Mouse (Mus musculus) thymus, postnatal 25 days (tissue): Measurements from ENCODE around the gene Lasp1.

Source experiments
- DNase-seq: peaks from one replicate; pipeline ENCODE4 v3.0.0; 2022

Gene Lasp1

DNA sequence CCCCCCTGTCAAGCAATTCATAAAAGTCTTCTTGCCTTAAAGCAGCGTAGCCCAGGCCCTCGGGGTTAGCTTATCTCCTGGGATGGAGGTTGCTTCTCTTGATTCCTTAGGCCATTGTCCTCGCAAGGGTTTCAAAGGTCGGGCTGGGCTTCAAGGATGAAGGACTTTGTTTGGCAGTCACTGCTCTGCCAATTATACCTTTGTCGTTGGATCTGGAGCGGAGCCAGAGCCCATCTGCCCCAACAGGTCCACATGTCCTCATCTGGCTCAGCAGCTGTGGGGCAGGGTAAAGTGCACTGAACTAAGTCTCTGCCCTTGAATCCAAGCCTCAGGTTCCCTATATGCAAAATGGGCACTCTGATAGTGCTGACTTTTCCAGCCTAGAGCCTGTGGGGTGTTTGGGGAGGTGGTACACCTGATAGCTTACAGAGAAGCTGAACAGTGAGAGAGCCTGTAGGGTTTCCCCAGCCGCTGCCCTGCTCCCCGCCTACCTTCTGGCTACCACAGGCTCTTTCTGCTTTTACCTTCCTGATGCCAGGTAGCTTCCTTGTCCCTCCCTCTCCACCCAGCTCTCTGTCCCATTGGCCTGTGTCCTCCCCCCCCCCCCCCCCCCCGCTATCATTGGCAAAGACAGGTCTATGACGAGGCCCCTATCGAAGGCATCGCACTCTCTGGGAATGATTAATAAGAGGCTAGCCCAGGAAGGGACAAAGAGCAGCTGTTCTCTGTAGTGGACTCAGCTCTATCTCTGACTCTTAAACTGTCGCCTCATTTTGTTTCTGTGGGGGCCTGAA lies 13.0 kb downstream of the Lasp1 start:
- DNase-seq: no peak

DNA sequence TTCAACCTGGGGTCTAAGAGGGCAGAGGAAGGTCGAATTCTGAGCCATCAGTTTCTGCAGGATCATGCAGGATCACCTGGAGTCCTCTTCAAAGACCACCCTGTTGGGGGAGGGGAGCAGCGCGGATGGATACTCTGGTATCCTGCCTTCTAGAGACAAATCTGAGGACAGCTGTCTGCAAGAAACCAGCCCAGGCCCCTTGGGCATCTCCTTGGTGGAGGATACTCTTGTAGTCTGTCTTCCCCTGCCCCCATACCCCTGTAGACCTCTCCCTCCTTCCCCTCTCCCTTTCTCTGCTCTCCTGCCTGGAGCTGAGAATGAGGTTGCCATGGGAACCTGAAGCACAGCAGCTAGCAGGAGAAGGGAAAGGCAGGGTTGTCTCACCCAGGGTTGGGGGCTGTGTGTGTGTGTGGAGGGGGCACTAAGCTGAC lies 13.7 kb downstream of the Lasp1 start:
- no peak for DNase-seq

DNA sequence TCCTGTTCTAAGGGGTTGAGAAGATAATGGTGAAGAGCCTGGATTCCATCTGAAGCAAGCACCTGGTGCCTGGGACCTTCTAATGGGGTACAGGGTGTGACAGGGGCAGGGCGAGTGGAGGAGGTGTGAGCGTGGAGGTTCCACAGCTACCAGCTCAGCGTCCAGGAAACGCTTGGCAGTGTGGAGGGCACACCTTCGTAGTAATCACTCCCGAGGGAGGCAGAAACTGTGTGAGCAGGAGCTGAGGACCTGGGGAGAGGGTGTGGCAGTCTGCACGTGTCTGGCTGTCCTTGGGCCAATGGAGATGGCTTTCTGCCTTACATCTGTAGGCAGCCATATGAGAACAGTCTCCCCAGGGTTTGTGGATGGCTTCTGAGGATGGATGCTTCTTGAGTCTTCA lies 14.3 kb downstream of the Lasp1 start:
- no peak for DNase-seq

DNA sequence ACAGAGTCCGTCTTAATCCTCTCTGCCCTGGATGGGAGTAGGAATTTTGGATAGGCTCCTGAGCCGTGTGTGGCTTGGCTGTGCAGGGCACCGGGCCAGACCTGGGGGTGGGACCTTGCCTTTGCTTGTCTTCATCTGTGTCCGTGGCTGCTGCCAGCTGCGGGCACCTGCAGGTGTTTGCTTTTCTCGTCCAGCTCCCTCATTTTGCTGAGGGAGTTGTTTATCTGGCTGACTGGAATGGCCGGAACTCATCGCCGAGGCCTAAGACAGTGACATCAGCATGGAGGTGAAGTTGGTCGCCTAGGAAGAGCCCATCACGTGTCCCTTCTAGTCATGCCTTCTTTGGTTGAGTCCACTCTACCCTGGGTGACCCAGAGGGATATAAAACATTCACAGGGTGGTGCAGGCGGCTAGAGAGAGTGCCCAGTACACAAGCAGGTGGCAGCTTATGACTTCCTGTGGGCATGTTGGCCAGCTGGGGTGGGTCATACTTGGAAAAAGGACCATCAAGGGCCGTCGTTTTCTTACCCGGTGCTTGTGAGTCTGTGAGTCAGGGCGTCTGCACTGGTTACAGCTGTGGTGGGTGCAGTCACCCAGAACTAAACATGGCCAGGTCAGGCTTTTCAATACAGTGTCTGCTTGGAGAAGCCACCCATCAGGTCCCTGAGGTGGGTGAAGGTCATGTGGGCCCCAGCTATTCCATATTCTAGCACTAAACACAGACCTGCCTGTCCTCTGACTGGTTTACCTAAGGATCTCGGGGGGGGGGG lies 15.1 kb downstream of the Lasp1 start:
- DNase-seq: no peak

DNA sequence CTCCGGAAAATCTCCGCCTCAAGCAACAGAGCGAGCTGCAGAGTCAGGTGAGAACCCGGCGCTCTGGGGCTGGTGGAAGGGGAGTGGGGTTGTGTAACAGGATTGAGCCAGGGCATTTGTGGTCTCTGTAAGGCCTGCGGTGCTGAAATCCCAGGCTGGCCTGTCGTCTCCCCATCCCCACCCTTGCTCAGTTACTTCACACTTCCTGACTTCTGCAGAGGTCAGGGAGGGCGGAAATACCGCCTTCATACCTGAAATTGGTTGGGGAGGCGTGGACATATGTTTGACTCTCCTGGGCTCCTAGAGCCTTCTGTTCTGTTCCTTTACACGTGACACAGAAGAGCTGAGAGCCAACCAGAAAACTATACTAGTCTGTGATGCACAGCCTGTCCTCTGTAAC lies 16.9 kb downstream of the Lasp1 start:
- DNase-seq: no peak

DNA sequence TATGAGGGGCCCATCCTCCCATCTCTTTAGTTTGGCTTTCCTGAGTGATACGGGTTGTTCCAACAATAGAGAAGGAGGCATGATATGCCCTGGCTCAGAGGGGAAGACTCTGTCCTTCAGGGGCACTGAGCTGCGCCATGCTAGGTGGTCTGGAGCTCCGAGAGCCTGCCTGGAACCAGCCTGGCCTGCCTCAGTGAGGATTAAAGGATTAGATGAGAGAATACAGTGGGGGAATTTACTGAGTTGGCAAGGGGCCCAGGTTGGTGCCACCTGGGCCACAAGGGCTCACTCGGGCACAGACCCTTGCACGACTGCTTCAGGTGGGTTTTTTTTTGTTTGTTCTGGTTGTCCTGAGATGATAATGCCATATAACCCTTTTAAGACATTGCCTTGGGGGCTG lies 17.4 kb downstream of the Lasp1 start:
- no peak for DNase-seq

DNA sequence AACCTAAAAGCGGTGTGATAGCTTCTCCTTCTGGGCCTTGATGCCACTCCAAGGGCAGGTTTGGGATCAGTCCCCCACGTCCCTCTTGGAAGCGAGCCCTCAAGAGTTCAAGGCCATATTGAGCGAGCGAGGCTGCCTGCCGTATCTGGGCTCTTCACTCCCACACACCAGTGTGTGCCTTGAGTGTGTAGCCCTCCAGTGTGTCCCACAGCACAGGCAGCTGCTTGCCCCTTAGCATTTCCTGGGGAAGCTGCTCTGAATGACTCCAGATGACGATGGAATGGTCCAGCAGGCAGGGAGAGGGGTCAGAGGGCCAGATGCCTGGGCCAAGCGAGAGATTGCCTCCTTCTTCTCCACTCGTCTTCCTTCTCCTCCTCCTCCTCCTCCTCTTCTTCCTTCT lies 18.1 kb downstream of the Lasp1 start:
- DNase-seq: no peak

DNA sequence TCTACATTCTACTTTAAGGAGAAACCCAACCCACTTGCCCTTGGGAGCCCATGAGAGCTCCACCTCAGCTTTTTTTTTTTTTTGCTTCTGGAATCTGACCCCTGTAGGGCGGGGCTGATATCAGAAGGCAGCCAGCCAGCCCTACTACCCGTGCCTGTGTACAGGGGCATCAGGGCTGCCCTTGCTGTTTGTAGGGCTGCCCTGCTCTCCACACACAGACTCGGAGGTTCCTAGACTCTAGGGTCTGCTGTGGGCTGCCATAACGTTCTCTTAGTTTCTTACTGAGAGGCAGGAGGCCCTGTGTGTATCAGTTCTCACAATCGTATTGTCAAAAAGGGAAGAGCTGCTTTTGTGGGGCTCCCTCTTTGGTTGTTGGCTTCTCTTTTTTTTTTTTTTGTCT lies 18.6 kb downstream of the Lasp1 start:
- no peak for DNase-seq

DNA sequence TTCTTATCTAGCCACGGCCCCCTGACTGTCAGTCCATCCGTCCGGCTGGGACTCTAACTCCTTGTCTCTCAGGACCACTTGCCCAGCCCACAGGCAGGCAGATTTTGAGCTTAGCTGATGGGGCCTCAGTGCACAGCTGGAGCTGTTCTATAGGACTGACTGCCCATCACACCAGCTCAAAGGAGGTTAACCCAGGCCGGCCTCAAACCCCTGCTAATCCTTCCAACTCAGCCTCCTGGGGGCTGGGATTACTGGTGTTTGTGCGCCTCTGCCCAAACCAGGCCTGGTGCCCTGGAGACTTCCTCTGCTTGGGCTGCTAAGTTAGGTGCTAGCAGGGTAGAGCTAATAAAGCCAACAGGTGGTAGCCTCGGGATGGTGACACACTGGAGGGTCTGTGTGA lies 19.2 kb downstream of the Lasp1 start:
- DNase-seq: no peak

DNA sequence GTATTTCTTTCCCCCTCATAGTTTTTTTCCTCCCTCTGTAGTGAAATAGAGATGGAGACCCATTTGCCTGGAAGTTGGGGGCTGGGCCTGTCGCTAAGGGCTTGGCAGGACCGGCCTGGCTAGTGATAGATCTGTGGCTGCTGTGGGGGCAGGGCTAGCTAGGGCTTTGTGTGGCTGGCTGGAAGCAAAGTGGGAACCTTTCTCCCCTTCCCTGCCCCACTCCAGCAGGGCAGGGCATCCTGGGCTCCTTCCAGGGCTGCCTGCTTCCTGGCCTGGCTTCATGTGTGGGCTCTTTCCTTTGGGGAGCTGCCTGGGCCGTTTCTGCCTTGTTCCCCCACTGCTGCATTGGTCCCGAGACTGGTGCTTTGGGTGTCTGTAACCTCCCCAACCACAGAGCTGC lies 19.8 kb downstream of the Lasp1 start:
- no peak for DNase-seq

DNA sequence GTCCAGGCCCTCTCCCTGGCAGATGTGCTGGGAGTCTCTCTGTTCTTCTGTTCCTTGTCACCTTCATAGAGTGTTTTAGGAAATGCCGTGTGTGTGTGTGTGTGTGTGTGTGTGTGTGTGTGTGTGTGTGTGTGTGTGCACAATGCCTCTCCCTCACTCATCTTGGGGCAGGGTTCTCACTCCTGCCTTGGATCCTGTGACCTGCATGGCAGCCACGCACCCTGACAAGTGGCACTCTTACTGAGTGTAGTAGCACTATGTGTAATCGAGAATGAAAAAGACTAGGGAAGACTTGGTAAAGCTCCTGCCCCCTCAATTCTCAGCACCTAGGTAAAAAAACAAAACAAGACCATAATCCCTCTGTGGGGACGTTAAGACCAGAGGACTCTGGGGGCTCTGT lies 20.3 kb downstream of the Lasp1 start:
- no peak for DNase-seq

DNA sequence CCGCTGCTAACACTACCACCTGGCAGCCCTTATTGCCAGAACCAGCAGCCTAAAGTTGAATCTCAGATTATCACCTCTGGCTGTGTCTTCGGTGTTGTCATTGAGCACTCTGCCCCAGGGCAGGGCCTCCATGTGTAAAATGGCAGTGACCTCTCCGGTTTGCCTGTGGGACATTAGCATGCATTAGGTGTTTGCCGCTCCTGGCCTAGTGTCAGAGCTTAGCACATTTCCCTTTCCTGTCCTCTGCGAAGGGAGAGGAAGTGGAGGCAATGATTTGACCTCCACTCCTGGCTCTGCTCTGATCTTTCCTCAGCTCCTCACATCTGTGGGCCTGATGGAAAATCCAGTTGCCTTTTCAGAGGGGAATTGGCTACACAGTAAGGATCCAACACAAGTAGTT lies 21.1 kb downstream of the Lasp1 start:
- no peak for DNase-seq

DNA sequence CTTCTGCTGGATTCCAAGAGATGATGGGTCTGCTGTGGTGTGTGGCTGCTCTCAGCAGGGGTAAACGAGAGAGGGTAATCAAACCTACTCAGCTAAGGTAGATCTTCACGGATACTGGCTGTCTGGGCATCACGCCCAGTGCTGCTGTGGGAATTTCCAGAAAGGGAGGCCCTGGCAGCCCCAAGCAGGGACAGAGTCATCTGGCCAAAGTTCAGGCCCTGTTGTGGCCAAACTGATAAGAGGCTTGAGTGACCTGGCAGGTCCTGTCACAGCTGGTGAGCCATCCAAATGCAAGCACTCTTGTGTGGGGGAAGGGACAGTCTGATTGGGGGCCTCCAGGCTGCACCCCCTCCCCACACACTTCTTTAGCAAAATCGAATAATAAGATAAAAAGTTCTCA lies 22.0 kb downstream of the Lasp1 start:
- DNase-seq: no peak

DNA sequence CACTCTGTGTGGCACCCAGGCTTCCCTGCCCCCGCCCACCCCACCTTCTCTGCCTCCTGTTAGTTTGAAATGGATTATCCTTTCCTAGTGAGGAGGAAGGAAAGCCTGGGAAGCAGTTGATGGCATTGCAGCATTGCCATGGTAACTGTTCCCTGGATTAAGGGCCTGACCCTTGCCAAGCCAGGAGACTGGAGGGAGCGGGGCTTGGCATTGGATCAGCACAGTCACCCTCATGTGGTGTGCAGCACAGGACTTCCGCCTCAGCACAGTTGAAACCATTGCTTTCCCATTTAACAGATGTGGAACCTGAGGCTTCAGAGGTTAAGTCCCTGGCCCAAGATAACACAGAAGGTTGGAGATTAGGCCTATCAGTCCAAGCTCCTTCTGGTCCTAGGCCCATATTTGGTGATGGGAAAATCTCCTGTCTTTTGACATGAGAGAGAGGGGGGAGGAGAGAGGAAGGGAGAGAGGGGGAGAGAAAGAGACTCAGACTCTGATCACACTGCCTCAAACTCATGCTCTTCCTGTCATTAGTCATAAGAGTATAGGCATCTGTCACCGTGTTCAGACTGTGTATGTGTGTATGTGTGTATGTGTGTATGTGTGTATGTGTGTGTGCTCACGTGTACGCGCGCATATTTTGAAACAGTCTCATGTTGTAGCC lies 22.7 kb downstream of the Lasp1 start:
- no peak for DNase-seq

DNA sequence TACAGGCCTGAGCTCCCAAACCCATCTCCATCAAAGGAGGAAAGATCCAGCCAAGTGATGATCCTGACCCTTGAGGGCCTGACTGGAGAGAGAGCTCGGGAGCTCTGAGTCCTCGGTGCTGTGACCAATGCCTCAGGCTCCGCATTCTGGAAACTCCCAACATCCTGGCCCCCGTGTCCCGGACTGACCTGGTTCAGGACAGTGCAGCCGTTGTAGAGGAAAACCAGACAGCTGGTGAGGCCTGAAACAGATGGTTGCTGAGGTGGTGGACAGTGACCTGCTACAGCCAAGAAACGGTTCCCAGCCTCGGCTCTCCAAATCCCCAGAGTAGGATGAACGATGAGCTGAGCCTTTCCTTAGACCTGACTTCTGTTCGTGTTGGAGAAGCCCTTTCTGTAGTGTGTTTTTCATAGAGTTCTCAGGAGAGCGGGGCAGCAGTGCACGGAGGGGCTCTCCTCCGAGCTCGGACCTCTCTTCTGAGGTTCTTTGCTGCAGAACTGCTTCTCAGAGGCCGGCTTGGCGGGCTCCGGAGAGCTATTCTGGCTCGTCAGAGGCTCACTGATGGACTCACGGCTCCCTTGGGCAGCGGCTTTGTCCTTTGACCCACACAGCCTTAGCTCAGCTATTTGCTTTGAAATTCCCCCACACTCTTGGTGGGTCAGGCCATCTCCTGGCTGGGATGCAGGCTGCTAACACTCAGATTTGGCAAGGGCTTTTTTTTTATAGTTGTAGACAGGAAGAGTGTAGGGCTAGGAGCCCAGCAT lies 24.2 kb downstream of the Lasp1 start:
- no peak for DNase-seq

DNA sequence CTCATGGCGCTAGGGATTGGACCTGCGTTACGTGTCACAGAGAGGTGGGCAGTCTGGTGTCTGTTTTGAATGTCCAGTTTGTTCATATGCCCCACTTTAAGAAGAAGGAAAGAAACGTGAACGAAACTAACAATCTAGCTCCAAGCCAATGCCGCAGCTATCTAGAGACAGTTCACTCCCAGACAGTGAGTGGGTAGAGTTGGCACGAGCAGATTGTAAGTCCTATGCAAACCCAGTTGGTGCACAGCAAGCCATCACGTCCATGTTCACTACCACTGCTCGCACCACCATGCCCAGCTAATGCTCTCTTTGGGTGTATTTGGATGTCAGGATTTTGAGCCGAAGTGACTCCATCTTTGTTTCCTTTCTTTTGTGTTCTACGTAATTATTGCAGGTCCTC lies 25.4 kb downstream of the Lasp1 start:
- no peak for DNase-seq

DNA sequence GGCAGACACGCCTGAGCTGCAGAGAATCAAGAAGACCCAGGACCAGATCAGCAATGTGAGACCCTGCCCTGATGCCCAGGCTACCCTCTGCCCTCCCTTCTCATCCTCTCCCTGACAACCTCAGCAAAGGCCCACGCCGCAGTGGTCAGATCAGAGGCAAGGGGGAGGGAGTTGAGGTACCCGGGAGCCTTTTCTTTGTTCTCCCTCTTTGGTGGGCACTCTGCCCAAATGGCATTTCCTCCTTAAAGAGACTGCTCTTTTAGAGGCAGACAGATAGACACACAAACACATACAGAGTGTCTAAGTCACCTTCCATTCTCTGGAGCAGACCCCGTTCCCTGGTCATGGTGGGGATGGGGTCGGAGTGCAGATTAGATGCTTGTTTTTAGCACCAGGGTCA lies 26.1 kb downstream of the Lasp1 start:
- DNase-seq: no peak

DNA sequence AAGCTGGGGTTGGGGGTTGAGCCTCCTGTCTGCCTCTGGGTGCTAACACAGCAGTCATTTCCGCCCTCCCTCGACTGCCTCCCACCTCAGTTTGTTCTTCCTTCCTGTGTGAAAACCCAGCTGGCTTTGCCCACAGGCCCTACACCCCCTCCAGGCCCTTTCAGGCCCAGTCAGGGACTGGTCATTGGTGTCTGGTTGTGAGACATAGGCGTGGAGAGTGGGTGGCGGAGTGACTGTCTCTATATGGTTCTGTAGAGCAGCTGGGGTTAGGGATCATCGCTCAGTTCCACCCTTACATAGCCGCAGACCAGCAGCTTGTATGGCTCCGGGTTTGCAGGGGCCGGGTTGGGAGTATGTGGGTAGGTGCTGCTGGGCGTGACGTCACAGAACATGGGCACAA lies 26.5 kb downstream of the Lasp1 start:
- DNase-seq: peak; percentile 85

DNA sequence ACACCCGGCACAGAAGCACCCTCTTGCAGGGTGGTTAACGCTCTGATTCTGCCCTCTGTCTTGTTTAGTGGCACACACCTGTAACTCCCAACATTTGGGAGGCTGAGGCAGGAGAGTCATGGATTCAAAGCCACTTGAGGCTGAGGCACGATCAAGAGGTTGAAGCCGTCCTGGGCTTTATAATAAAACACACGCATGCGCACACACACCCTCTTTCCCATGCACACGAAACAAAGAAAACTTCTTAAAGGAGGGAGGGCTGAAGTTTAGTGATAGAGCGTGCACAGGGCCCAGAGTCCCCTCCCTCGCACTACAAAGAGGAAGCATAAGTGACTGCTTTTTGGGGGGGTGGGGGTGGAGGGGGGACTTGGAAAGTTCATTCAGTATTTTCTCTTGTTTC lies 27.2 kb downstream of the Lasp1 start:
- peak; percentile 68 for DNase-seq

DNA sequence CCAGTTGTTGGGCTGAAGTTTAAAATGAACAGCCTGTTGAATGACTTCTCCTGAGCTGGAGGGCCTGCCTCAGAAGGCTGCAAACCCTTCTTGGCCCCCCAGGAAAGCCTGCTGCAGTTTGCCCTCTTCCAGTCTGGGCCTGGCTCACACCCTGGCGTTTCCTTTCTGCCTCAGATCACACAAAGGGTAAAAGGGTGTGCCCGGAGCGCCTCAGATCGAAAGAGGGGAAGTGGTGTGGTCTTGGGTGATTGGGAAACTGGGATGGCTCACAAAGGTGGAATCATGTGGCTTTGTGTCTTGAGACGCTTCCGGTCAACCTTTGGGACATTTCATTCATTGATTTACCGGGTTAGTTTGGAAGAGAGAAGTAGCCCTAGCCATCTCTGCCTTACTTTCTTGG lies 27.6 kb downstream of the Lasp1 start:
- DNase-seq: peak; percentile 31

DNA sequence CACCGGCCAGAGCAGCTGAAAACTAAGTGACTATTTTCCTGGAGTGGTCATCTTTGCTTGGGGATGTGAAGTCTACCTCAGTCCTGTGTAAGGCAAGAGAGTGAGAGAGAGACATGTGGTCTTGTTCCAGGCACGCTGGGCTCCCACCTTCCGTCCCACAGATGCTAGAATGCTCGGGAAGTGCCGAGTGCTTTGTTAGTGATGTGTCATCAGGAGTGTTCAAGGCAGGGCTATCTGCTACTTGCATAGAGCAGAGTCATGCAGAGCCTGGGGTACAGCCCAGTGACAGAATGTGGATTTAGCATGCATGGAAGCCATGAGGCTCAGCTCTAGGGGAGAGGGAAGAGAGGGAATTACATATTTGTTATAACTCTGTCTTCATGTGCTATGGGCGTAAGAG lies 28.9 kb downstream of the Lasp1 start:
- DNase-seq: no peak

DNA sequence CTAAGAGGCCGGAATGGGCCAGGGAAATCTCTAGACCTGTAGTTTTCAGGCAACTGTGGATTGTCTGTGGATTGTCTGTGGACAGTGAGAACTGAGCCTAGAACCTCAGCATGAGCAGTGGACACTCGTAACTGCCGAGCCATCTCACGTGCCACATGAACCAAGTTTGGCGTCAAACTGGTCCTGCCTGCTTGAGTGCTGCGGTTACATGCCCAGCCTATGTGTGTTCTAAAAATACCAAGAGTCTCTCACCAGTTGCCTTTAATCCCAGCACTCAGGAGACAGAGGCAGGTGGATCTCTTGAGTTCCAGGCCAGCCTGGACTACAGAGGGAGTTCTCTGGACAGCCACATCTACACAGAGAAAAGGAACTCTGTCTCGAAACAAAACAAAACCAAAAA lies 30.6 kb downstream of the Lasp1 start:
- no peak for DNase-seq

DNA sequence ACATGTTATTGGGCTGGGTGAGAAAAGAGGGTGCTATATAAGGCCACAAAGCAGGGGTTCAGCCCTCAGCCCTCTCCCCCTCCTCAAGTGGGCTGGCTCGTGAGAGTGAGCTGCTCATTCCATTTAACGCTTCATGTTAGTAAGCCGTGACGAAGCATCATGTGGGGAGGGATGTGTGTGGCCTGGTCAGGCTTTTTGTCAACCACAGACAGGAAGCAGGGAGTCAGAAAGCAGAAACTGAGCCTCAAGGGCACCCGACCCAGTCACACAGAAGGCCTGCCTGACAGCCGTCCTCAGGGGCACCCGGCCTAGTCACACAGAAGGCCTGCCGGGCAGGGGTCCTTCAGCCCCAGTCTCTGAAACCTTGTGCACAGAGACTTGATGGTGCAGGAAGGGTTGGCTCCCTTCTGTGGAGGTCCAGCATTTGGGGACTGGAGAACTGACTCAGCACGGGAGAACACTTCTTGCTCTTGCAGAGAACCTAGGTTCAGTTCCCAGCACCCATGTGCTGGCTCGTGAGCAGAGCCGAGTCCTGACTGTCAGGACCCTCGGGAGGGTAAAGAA lies 31.2 kb downstream of the Lasp1 start:
- no peak for DNase-seq
